Mouse (Mus musculus) Patski (cell line): Measurements from ENCODE around the gene Adra2b. TPM values are rescaled to one million over a fixed set of nuclear protein-coding genes. Genes with fewer than 3 reads are reported as not detected.

Experiments
- ATAC-seq: fragments of 100-300 bp; one replicate; pipeline ENCODE4 v1.8.0; 2021
- CTCF ChIA-PET: fragments of 350-600 bp; sonication (Branson Sonifier 250); formaldehyde crosslinking; loops from one replicate; lab custom pipeline; 2022; ENCODE audit warnings: inconsistent platforms; lab: Charles Lee
- POLR2A ChIA-PET: fragments of 350-600 bp; sonication (Branson Sonifier 250); formaldehyde crosslinking; loops from one replicate; lab custom pipeline; 2022; ENCODE audit warnings: antibody characterized with exemption, inconsistent platforms; lab: Charles Lee
- DNase-seq: peaks from one replicate; pipeline ENCODE4 v3.0.0-alpha.2; 2011; ENCODE audit warnings: low read depth, low spot score
- H3K27me3 ChIP-seq: fragments of 371-371 bp; one replicate; pipeline ENCODE4 v1.5.1; 2021
- CTCF ChIP-seq: fragments of 100-300 bp; IDR thresholded peaks from one replicate; pipeline ENCODE4 v1.5.1; 2021
- in situ Hi-C: fragments of 300-500 bp; cut with MboI; formaldehyde crosslinking; loops from 3 replicates; pipeline ENCODE4 v1.11.1; 2018; ENCODE audit warnings: low pct_unique_long_range_greater_than_20kb, mixed read lengths
- polyA plus RNA-seq: library from polyadenylated mRNA; unstranded; gene quantifications from one replicate; pipeline ENCODE4 v1.2.3, GENCODE M21; 2021

Gene Adra2b
- polyA plus RNA-seq, 1 experiment from 2014 or later, result not detected

DNA sequence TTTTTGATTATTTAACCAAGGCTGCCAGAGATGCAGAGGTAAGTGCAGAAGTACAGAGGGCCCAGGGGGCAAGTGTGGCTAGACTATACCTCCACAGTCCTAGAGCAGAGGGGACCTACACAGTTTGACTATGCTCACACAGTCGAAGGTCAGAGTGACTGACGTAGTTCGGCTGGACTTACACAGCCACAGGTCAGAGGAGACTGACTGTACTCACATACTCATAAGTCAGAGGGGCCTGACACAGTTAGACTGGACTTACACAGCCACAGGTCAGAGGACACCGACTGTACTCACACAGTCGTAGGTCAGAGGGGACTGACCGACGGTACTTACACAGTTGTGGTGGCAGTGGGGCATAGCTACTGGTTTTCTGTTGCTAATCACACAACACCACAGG lies 35.7 kb downstream of the Adra2b start:
- POLR2A ChIA-PET, result interaction anchor here (0.7 kb wide), 1 partner anchor 13 kb away, joined by 4 read pairs; no protein-coding TSS in a partner anchor
- in situ Hi-C loops, result no loop called here
- CTCF ChIA-PET, result no interaction called here
- peaks cover 4% of the 10 kb centered on the region for H3K27me3 ChIP-seq
- no peak for DNase-seq
- no peak for TF ChIP-seq CTCF
- no peak for ATAC-seq

DNA sequence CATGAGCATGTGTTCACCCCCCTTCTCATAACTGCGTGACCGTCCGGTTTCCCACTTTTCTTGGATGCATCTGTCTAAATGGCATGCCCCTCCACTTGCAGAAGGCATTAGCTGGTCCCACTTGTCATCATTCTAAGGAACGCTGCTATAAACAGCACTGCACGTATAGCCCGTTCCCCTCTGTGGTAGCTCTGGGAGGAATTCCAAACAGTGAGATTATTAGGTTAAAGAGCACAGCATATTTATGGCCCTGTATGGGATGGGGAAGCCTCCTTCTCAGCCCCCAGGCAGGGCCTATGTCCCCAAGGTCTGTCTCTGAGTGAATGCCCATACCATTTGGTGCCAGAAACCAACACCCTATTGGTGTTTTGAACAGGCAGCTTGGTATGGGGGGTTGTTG lies 48.1 kb downstream of the Adra2b start:
- no peaks in the 10 kb centered on the region for H3K27me3 ChIP-seq
- TF ChIP-seq CTCF, result no peak
- ATAC-seq (no peak), DNase-seq (no peak)
- CTCF ChIA-PET, result no interaction called here
- in situ Hi-C loops, result no loop called here
- POLR2A ChIA-PET, result no interaction called here

DNA sequence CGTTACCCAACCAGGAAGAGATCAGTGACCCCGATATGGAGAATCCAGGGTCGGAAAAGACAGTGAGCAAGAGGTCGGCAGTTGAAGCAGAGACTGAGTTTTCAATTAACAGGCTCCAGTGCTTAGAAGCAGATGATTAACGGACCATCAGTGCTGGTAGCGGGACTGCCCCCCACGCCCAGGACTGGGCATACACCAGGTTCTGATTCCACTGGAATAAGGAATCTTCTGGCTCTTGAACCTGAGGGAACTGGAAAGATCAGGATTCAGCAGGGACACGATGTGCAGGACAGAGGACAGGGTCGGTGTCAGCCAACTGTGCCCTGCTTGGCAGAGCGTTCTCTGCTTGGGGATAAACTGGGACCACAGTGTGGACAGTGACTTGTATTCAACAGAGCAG lies 52.8 kb downstream of the Adra2b start:
- no peak for TF ChIP-seq CTCF
- in situ Hi-C loops, result no loop called here
- ChIA-PET POLR2A (no interaction called here), CTCF (no interaction called here)
- no peak for DNase-seq
- no peak for ATAC-seq
- H3K27me3 ChIP-seq, result no peaks in the 10 kb centered on the region

DNA sequence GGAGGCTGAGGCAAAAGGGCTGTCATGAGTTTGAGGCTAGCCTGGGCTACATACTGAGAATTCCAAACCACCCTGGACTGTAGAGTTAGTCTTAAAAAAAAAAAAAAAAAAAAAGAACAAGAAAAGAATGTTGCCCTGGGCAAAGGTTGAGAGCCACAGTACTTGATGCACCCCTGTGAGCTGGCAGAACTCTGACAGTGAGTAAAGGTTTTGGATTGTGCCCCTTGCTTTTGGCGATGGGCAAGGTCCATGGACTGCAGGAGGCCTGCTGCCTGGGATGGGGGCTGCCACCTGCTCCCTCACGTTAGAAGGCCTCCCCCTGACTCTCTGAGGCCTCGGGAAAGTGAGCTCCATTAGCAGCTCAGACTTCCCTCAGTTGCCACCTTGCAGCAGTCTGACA lies 53.7 kb downstream of the Adra2b start:
- H3K27me3 ChIP-seq, result no peaks in the 10 kb centered on the region
- CTCF ChIA-PET, result no interaction called here
- ATAC-seq (no peak), DNase-seq (no peak)
- POLR2A ChIA-PET, result no interaction called here
- in situ Hi-C loops, result no loop called here
- TF ChIP-seq CTCF, result no peak

Other genes with a start within 250 kb of the Adra2b start
- gene Ncaph, start 229.3 kb upstream of the Adra2b start, polyA plus RNA-seq, result 30.1 TPM
- 10.0 TPM for gene Itpripl1, start 219.8 kb upstream of the Adra2b start, polyA plus RNA-seq
- 0.76 TPM for gene 1810024B03Rik, start 154.9 kb upstream of the Adra2b start, polyA plus RNA-seq
- gene Snrnp200, start 154.8 kb upstream of the Adra2b start, polyA plus RNA-seq, result 108 TPM
- 70.5 TPM for gene Ciao1, start 115.4 kb upstream of the Adra2b start, polyA plus RNA-seq
- 81.1 TPM for gene Tmem127, start 115.3 kb upstream of the Adra2b start, polyA plus RNA-seq
- 85.1 TPM for gene Stard7, start 93.0 kb upstream of the Adra2b start, polyA plus RNA-seq
- gene Dusp2, start 27.0 kb upstream of the Adra2b start, polyA plus RNA-seq, result 7.0 TPM
- not detected for gene Astl, start 24.6 kb upstream of the Adra2b start, polyA plus RNA-seq
- 0.05 TPM for gene Gpat2, start 62.0 kb downstream of the Adra2b start, polyA plus RNA-seq
- gene Fahd2a, start 81.4 kb downstream of the Adra2b start, polyA plus RNA-seq, result 40.3 TPM
- 4.3 TPM for gene Kcnip3, start 158.9 kb downstream of the Adra2b start, polyA plus RNA-seq
- not detected for gene Prom2, start 178.3 kb downstream of the Adra2b start, polyA plus RNA-seq
- 3.8 TPM for gene Zfp661, start 223.9 kb downstream of the Adra2b start, polyA plus RNA-seq
- gene Mrps5, start 224.0 kb downstream of the Adra2b start, polyA plus RNA-seq, result 87.4 TPM